Mouse (Mus musculus) urinary bladder, postnatal 25 days (tissue): Measurements from ENCODE around the gene Scg5.

Experiments
- DNase-seq: peaks from one replicate; pipeline ENCODE4 v3.0.0; 2022; ENCODE audit warnings: low spot score

Gene Scg5

DNA sequence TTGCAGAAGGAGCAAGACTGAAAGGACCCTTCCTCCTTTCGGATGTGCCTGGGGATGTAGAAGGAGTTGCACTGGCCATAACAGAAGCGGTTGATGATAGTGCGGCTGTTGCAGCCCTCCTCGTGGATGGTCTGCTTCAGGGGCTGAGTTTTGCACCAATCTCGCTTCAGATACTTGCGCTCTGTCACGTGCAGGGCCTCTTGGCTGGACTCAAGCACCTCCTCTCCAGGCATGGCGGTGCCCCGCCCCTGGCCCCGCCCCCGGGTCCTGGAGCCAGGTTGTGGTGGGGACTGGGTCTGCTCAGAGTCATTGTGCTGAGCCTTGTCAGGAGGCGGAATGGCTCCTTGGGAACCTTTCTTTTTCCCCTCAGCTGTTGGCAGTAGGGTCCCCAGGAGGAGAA, 79.2 kb downstream of the Scg5 start:
- no peak for DNase-seq

DNA sequence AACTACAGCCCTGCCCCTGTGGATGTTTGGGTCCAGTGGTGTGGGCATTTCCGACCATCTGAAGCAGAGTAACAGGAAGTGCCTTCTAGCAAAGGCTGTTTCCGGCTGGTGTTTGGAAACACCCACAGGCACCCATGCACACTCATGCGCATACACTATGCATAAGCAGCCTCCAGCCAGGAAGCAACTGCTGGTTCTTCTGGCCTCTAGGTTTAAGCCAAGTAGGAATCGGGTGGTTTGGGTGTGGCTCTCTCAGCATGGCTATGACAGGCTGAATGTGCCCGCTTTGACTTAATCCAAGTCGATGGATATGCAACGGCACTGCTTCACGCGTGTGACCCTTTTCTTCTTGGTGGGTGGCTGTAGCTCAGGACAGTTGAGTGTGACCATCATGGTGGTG, 79.6 kb downstream of the Scg5 start:
- DNase-seq, result no peak

DNA sequence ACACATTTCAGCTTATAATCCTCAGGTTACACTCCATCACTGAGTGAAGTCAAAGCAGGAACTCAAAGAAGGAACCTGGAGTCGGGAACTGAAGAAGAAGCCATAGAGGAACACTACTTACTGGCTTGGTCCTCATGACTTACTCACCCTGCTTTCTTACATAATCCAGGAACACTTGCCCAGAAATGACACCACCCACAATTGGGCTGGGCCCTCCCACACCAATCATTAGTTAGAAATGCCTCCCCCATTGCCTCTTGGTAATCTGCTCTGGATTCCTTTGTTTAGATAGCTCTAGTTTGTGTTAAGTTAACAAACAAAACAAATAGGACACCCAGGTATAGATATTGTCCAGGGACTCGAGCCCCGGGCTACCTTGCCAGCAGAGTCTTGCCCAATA, 100.3 kb downstream of the Scg5 start:
- DNase-seq, result no peak
